Mouse (Mus musculus): ENCODE data around the gene Sorcs2. TPM values are rescaled to one million over a fixed set of nuclear protein-coding genes. Genes with fewer than 3 reads are reported as not detected.
A peak's percentile ranks its signal among the peaks of the same experiment; 100 is the strongest.

The Sorcs2 gene
- total RNA-seq, 2 experiments from 2014 or later, result not detected

- ATAC-seq (replicated peaks; ENCODE audit: poor library complexity), result no peak
These were observed 258.2 kb downstream of the Sorcs2 start for GRCm38 (mm10) chr5:36139766-36140165.

- ATAC-seq (replicated peaks; ENCODE audit: poor library complexity), result no peak
These were observed 261.9 kb downstream of the Sorcs2 start for GRCm38 (mm10) chr5:36135874-36136542.

GRCm38 (mm10) chr5:36134302-36134701 is 263.6 kb downstream of the Sorcs2 start:
- ATAC-seq (replicated peaks; ENCODE audit: poor library complexity), result no peak

- ATAC-seq (replicated peaks; ENCODE audit: poor library complexity), result no peak
These were observed 264.0 kb downstream of the Sorcs2 start for GRCm38 (mm10) chr5:36133893-36134292.

GRCm38 (mm10) chr5:36130393-36131011 is 267.4 kb downstream of the Sorcs2 start:
- no peak for ATAC-seq (replicated peaks; ENCODE audit: poor library complexity)

GRCm38 (mm10) chr5:36129661-36130060 is 268.3 kb downstream of the Sorcs2 start:
- no peak for ATAC-seq (replicated peaks; ENCODE audit: poor library complexity)

- ATAC-seq (replicated peaks; ENCODE audit: poor library complexity), result no peak
These were observed 269.4 kb downstream of the Sorcs2 start for GRCm38 (mm10) chr5:36128513-36128912.

GRCm38 (mm10) chr5:36124993-36125392 is 272.9 kb downstream of the Sorcs2 start:
- ATAC-seq (replicated peaks; ENCODE audit: poor library complexity), result no peak

GRCm38 (mm10) chr5:36122987-36123386 is 275.0 kb downstream of the Sorcs2 start:
- no peak for ATAC-seq (replicated peaks; ENCODE audit: poor library complexity)

- ATAC-seq (replicated peaks; ENCODE audit: poor library complexity), result no peak
These were observed 277.0 kb downstream of the Sorcs2 start for GRCm38 (mm10) chr5:36120931-36121341.

- no peak for ATAC-seq (replicated peaks; ENCODE audit: poor library complexity)
These were observed 279.9 kb downstream of the Sorcs2 start for GRCm38 (mm10) chr5:36118061-36118460.

GRCm38 (mm10) chr5:36115519-36115918 is 282.4 kb downstream of the Sorcs2 start:
- no peak for ATAC-seq (replicated peaks; ENCODE audit: poor library complexity)

- ATAC-seq (replicated peaks; ENCODE audit: poor library complexity), result 0 out of 2 replicates have a peak, but pooled peaks have one; percentile 26
These were observed 284.2 kb downstream of the Sorcs2 start for GRCm38 (mm10) chr5:36113696-36114095.

- no peak for ATAC-seq (replicated peaks; ENCODE audit: poor library complexity)
These were observed 285.2 kb downstream of the Sorcs2 start for GRCm38 (mm10) chr5:36112696-36113095.

- ATAC-seq (replicated peaks; ENCODE audit: poor library complexity), result no peak
These were observed 286.4 kb downstream of the Sorcs2 start for GRCm38 (mm10) chr5:36111516-36111915.

- ATAC-seq (replicated peaks; ENCODE audit: poor library complexity), result no peak
These were observed 289.5 kb downstream of the Sorcs2 start for GRCm38 (mm10) chr5:36108339-36108887.

GRCm38 (mm10) chr5:36103483-36103882 is 294.5 kb downstream of the Sorcs2 start:
- no peak for ATAC-seq (replicated peaks; ENCODE audit: poor library complexity)

GRCm38 (mm10) chr5:36101129-36101528 is 296.8 kb downstream of the Sorcs2 start:
- no peak for ATAC-seq (replicated peaks; ENCODE audit: poor library complexity)

GRCm38 (mm10) chr5:36100488-36100887 is 297.5 kb downstream of the Sorcs2 start:
- no peak for ATAC-seq (replicated peaks; ENCODE audit: poor library complexity)

- no peak for ATAC-seq (replicated peaks; ENCODE audit: poor library complexity)
These were observed 298.3 kb downstream of the Sorcs2 start for GRCm38 (mm10) chr5:36099662-36100061.

- no peak for ATAC-seq (replicated peaks; ENCODE audit: poor library complexity)
These were observed 301.9 kb downstream of the Sorcs2 start for GRCm38 (mm10) chr5:36096046-36096445.

GRCm38 (mm10) chr5:36090036-36090435 is 307.9 kb downstream of the Sorcs2 start:
- ATAC-seq (replicated peaks; ENCODE audit: poor library complexity), result no peak

All from megakaryocyte progenitor cell, adult 5-6 weeks (primary cell).